Mouse (Mus musculus) heart, embryonic 11.5 days (tissue): Measurements from ENCODE around the gene Cyp3a44. TPM values are rescaled to one million over a fixed set of nuclear protein-coding genes. Genes with fewer than 3 reads are reported as not detected.
"Not testable (repeated sequence)": the region's sequence is repeated elsewhere in the genome, so short reads cannot be mapped to it uniquely, and the experiment has no call there.

Experiments
- ATAC-seq: fragments of 200-750 bp; cut with Nextera tagmentation; replicated peaks from 2 replicates; pipeline ENCODE4 v1.8.0; 2017; ENCODE audit warnings: moderate library complexity; ENCODE audit not compliant: insufficient number of reproducible peaks, low FRiP score, low TSS enrichment
- H3K27ac ChIP-seq: fragments of 300-500 bp; sonication (generic); 2 replicates; pipeline ENCODE4 v1.5.1; 2014; ENCODE audit warnings: mild to moderate bottlenecking, low read depth, low read length
- H3K27me3 ChIP-seq: fragments of 300-500 bp; sonication (generic); 2 replicates; pipeline ENCODE4 v1.6.1; 2014; ENCODE audit warnings: mild to moderate bottlenecking, low read length, mixed read lengths; ENCODE audit not compliant: control insufficient read depth, insufficient read depth
- H3K36me3 ChIP-seq: fragments of 300-500 bp; sonication (generic); 2 replicates; pipeline ENCODE4 v1.6.1; 2014; ENCODE audit warnings: mild to moderate bottlenecking, low read length, moderate library complexity, mixed read lengths; ENCODE audit not compliant: control insufficient read depth, insufficient read depth
- H3K4me1 ChIP-seq: fragments of 300-500 bp; sonication (generic); 2 replicates; pipeline ENCODE4 v1.6.1; 2014; ENCODE audit warnings: low read length; ENCODE audit not compliant: control insufficient read depth, insufficient read depth
- H3K4me2 ChIP-seq: fragments of 300-500 bp; sonication (generic); 2 replicates; pipeline ENCODE4 v1.6.1; 2014; ENCODE audit warnings: mild to moderate bottlenecking, moderate library complexity
- H3K4me3 ChIP-seq: fragments of 300-500 bp; sonication (generic); 2 replicates; pipeline ENCODE4 v1.5.1; 2014; ENCODE audit warnings: low read depth, low read length
- H3K9ac ChIP-seq: fragments of 300-500 bp; sonication (generic); 2 replicates; pipeline ENCODE4 v1.6.1; 2014; ENCODE audit warnings: mild to moderate bottlenecking, low read depth, low read length, moderate library complexity
- H3K9me3 ChIP-seq: fragments of 300-500 bp; sonication (generic); replicated peaks from 2 replicates; pipeline ENCODE4 v1.6.1; 2016; ENCODE audit warnings: low read length; ENCODE audit not compliant: control insufficient read depth
- WGBS: fragments of 180-500 bp; shearing (Covaris S2); extraction: QIAGEN DNeasy Blood & Tissue Kit; methylation state at CpG from one replicate; pipeline ENCODE4 v1.1.7; 2014; ENCODE audit not compliant: insufficient replicate concordance; 5-methylcytosine and 5-hydroxymethylcytosine counted together
- polyA plus RNA-seq: library from polyadenylated mRNA; unstranded; fragments of >200 nt; fragmentation: Nextera tagmentation; extraction: Ambion mirVana; gene quantifications from 2 replicates; pipeline ENCODE4 v1.2.1, GENCODE M21; 2014

The Cyp3a44 gene
- not detected in 2 replicates for polyA plus RNA-seq

DNA sequence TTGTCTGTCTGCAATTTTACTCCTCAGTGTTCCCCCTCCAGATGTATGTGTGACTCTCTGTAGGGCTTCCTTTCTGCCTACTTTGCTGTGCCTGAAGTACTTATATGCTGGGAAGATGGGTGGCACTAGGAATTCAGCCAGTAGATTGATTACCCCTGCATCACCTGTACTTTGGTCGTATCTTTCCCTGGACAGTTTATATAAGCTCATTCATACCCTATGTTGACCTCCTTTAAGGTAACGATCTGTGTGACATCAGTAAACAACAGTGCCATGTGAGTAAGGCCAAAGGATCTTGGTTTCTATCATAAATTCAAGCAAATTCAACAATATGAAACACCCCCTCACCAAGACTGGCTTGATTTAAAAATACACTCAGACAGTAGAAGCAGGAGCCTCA, at the start of gene Cyp3a44:
TSS of gene Cyp3a44 (minus strand) at position 79 of the 400 bp plus-strand sequence.
- not testable (repeated sequence) for H3K9me3 ChIP-seq, H3K27me3 ChIP-seq, H3K4me2 ChIP-seq, H3K27ac ChIP-seq, H3K4me1 ChIP-seq, H3K4me3 ChIP-seq, ATAC-seq, H3K36me3 ChIP-seq, H3K9ac ChIP-seq
- 70% methylated on average over 2 of the region's 2 CpGs for WGBS

DNA sequence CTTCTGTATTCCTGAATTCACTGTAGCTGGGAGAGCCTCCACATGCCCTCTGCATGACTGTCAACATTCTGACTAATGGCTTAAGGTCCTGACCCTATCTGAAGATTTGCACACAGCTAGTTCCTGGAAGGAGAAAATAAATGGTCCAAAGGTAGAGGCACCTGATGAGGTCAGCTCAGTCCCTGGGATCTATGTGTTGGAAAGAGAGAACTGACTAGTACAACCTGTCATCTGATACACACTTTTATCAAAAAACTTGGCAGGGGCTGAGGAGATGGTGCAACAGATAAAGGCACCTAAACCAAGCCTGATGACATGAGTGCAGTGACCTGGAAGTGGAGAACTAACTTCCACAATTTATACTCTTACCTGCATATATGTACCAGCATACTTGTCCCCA, 5.4 kb downstream of the Cyp3a44 start:
- H3K4me3 ChIP-seq, H3K36me3 ChIP-seq, ATAC-seq, H3K27ac ChIP-seq, H3K4me2 ChIP-seq, H3K9ac ChIP-seq, H3K27me3 ChIP-seq, H3K4me1 ChIP-seq: not testable (repeated sequence)
- H3K9me3 ChIP-seq = peaks cover 11% of the 10 kb centered on the region; the same call in 1 of the 2 replicates

DNA sequence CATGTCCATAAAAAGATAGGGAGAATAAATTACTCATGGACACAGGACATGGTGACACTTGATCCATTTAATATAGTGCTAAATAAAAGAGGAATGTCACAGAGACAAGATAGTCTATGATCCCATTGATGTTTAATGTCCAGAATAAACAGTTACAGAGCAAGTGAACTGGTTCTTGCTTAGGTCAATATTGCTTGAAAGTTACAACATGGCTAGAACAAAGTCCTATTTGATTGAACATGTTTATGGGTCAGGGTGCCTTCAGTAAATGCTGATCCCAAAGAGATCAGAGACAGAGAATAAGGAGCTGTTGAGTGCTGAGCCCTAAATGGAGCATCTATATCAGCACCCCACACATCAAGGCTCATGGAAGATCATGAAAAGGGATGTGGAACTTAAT, 12.4 kb downstream of the Cyp3a44 start:
- H3K27me3 ChIP-seq, H3K4me3 ChIP-seq: not testable (repeated sequence)

DNA sequence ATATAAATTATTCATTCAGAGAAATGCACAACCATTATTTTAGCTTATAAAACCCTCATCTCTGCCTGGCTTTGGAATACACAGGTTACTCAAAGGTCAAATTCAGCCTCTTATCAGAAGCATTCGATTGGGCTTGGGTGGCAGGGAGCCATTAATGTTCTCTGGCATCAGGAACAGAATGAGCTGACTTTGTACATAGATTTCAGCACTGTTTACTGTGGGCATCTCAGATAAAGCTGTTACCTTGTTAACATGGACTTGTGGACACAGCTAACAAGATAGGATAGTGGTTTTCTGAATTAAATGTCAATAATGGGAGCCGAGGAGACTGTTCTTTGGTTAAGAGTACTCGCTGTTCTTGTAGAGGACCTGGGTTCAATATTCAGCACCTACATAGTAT, 68.2 kb downstream of the Cyp3a44 start:
- not testable (repeated sequence) for H3K27ac ChIP-seq, H3K9me3 ChIP-seq, H3K36me3 ChIP-seq, ATAC-seq, H3K9ac ChIP-seq, H3K27me3 ChIP-seq, H3K4me3 ChIP-seq, H3K4me1 ChIP-seq, H3K4me2 ChIP-seq
- WGBS = 70% methylated on average over 3 of the region's 3 CpGs

More for the DNA sequence above, 12.4 kb downstream of the Cyp3a44 start:
- ATAC-seq, H3K36me3 ChIP-seq, H3K9me3 ChIP-seq, H3K27ac ChIP-seq, H3K9ac ChIP-seq, H3K4me1 ChIP-seq, H3K4me2 ChIP-seq: not testable (repeated sequence)

Other genes starting within 250 kb of the Cyp3a44 start
- not detected in 2 replicates for gene Cyp3a41b, start 221.1 kb downstream of the Cyp3a44 start, polyA plus RNA-seq
- not detected in 2 replicates for gene Cyp3a41a, start 85.7 kb downstream of the Cyp3a44 start, polyA plus RNA-seq
- gene Cyp3a11, start 74.1 kb upstream of the Cyp3a44 start, polyA plus RNA-seq = not detected in 2 replicates
- gene Cyp3a25, start 203.7 kb upstream of the Cyp3a44 start, polyA plus RNA-seq = not detected in 2 replicates